Mouse (Mus musculus): ENCODE data around the gene Usp49. TPM values are rescaled to one million over a fixed set of nuclear protein-coding genes. Genes with fewer than 3 reads are reported as not detected.

The Usp49 gene
- polyA plus RNA-seq, 1 experiment from 2014 or later: 4.2 TPM

DNA sequence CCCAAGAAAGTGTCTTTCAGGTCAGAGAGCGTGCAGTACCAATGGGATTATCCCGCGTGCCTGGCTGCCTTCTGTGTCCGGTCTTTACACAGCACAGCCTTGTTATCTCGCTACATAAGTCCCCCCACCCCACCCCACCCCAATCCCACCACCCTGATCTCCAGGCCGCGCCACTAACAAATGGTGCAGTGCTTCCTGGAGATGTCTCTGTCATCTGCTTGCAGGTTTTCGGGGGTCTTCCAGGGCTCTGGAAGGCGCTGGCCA, 57.8 kb downstream of the Usp49 start, which contains the start of gene Tomm6:
Gene Tomm6, minus strand, starts transcription at position 43 of the 264 bp plus-strand sequence.
- Histone ChIP-seq H3K27me3 (no peaks in the 10 kb centered on the region; the same call in 1 of the 2 replicates), H3K4me2 (peak within 1 kb of the TSS; percentile 91), H3K27ac (peak within 1 kb of the TSS; percentile 75), H3K4me3 (peak within 1 kb of the TSS; percentile 60), H3K4me1 (peaks cover 14% of the 10 kb centered on the region), H3K36me3 (peaks cover 24% of the 10 kb centered on the region), H3K9me3 (no peaks in the 10 kb centered on the region), H3K9ac (peak within 1 kb of the TSS; percentile 77)
- ATAC-seq (ENCODE audit: borderline replicate concordance, extremely low read depth, low FRiP score, low TSS enrichment): no peak
- under 1% methylated on average over 9 of the region's 9 CpGs for WGBS

DNA sequence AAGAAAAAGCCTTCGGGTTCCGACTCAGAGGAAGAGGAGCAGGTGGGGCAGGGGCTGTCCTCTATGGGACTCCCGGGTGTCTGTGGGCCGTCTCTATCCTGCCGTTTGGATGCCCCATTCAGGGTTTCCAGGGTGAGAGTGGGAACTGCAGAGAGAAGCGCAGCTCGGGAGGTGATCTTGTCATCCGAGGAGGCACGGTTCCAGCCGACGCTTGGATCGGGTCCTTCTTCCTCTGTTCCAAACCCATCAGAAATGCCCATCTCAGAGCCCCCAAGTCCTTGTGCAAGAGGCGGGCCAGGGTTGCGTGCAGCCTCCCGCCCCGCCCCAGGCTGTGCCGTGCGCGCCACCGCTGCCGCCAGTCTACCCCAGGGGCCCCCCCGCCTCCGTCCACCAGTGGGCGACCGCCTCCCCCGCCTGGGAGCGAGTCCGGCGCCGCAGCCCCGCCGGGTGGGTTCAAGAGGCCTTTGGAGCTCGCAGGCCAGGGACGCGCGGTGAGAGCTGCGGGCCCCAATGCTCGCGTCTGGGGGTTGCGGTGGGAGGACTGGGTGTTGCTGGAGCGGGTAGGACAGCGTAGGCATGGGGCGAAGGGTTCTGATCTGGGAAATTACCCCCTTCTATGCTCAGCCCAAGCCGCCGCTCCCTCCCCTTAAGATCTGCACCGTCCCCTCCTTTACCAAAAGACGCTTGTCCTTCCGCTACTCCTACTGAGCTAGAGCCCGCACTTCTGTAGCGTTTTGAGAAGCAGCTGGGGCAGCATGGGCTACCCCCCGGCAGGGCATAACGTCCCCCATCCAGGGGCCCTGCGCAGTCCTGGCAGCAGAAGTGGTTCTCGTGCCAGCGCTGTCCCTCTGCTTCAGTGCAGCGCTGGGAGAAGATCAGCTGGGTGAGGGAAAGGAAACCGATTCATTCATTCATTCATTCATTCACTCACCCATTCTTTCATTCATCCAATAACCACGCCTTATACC, 58.4 kb downstream of the Usp49 start, which contains the start of gene Frs3:
Gene Frs3, plus strand, starts transcription at position 423 of the 968 bp plus-strand sequence.
- Histone ChIP-seq H3K36me3 (peaks cover 18% of the 10 kb centered on the region), H3K4me2 (peak within 1 kb of the TSS; percentile 91), H3K9me3 (no peaks in the 10 kb centered on the region), H3K27me3 (no peaks in the 10 kb centered on the region; the same call in 1 of the 2 replicates), H3K27ac (peak within 1 kb of the TSS; percentile 75), H3K9ac (peak within 1 kb of the TSS; percentile 77), H3K4me1 (peaks cover 17% of the 10 kb centered on the region), H3K4me3 (peak within 1 kb of the TSS; percentile 60)
- peak; percentile 81 for ATAC-seq (ENCODE audit: borderline replicate concordance, extremely low read depth, low FRiP score, low TSS enrichment)
- under 1% methylated on average over 57 of the region's 58 CpGs for WGBS

DNA sequence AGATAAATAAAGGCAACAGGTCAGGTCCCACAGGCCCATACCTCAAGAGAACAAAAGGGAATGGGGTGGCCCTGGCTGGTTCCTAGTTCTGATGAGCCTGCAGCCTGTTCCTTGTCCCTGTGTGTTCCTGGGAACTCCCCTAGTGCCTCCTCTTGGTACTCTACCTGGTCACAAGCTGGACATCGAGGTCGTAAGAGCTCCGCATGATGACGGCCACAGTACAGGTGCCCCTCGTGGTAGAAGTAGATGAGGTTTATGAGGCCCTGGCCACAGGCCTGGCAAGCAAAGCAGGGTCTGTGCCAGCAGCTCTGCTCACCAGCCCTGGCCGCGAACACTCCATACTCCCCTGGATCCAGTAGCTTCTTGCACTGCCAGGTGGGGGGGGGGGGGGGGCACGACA, 59.4 kb downstream of the Usp49 start:
- Histone ChIP-seq H3K36me3 (peaks cover 8% of the 10 kb centered on the region), H3K4me2 (peak overlapping the region; percentile 91), H3K4me1 (peaks cover 24% of the 10 kb centered on the region), H3K27ac (no peak overlapping the region), H3K27me3 (no peaks in the 10 kb centered on the region; the same call in 1 of the 2 replicates), H3K9me3 (no peaks in the 10 kb centered on the region), H3K9ac (no peak overlapping the region), H3K4me3 (no peak overlapping the region)
- WGBS: 66% methylated on average over 7 of the region's 8 CpGs
- ATAC-seq (ENCODE audit: borderline replicate concordance, extremely low read depth, low FRiP score, low TSS enrichment): no peak

DNA sequence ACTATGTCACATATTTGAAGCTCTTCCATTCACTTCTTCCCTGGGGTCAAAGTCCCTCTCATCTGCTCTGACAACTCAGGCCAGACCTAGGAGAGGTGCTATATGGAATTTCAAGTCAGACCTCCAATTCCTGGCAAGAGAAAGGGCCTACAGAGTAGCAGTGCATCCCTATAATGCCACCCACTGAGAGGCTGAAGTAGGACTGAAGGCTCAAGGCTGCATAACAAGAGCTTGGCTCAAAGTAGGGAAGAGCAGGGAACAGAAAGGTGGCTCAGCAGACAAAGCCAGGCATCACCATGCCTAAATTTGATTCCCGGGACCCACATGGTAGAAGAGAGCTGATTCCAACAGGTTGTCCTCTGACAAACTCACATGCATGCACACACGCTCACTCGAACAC, 61.2 kb downstream of the Usp49 start:
- no peak for ATAC-seq (ENCODE audit: borderline replicate concordance, extremely low read depth, low FRiP score, low TSS enrichment)
- H3K4me1 ChIP-seq: peaks cover 28% of the 10 kb centered on the region
- no peak overlapping the region for H3K4me3 ChIP-seq
- H3K27ac ChIP-seq: no peak overlapping the region
- no peaks in the 10 kb centered on the region for H3K36me3 ChIP-seq
- no peak overlapping the region for H3K4me2 ChIP-seq
- H3K9me3 ChIP-seq: no peaks in the 10 kb centered on the region
- H3K27me3 ChIP-seq: no peaks in the 10 kb centered on the region; the same call in 1 of the 2 replicates
- no peak overlapping the region for H3K9ac ChIP-seq
- 91% methylated on average over 3 of the region's 3 CpGs for WGBS

DNA sequence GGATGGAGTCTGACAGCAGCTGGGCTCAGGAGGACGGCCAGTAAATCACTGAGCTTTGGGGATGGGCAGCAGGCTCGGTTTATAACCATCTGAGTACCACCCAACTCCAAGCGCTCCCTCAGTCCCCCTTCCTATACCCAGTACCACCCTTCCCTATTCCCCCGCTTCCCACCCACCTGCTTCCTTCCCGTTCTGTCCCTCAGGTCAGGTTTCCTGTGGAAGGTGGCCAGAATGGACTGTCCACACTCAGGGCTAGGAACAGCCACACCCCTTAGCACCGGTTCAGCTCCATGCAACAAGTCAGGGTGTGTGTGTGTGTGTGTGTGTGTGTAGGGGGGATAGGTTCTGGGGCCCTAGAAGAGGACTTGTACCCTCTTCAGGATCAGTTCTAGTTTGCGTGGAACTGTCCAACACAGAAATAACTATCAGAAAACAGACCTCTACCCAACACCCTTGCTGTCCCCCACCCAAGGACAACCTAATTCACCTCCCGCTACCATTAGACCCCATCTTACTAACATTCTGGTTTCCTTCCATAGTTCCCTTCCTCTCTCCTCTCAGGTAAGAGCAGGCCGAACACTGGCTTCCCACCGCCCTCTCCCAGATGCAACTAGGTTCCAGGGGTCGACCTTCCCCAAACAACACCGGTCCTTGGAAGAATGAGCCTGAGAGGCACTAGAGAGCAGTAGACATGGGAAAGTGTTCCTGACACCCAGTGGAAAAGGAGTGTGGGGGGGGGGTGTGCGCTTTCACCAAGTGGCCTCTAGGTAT, 63.4 kb downstream of the Usp49 start:
- no peaks in the 10 kb centered on the region; the same call in 1 of the 2 replicates for H3K27me3 ChIP-seq
- H3K4me1 ChIP-seq: peaks cover 22% of the 10 kb centered on the region
- H3K4me3 ChIP-seq: peak overlapping the region; percentile 87
- no peaks in the 10 kb centered on the region for H3K9me3 ChIP-seq
- no peak for ATAC-seq (ENCODE audit: borderline replicate concordance, extremely low read depth, low FRiP score, low TSS enrichment)
- H3K27ac ChIP-seq: peak overlapping the region; percentile 67; the same call in 1 of the 2 replicates
- peak overlapping the region; percentile 79 for H3K9ac ChIP-seq
- WGBS: 35% methylated on average over 13 of the region's 13 CpGs
- no peaks in the 10 kb centered on the region for H3K36me3 ChIP-seq
- peak overlapping the region; percentile 94 for H3K4me2 ChIP-seq

DNA sequence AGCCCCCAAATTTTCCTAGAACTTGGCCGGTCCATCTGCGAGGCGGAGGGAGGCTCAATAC, 63.8 kb downstream of the Usp49 start, which contains the start of gene Gm21981:
Gene Gm21981, minus strand, starts transcription at position 14 of the 61 bp plus-strand sequence.
- no peak for ATAC-seq (ENCODE audit: borderline replicate concordance, extremely low read depth, low FRiP score, low TSS enrichment)
- H3K27me3 ChIP-seq: no peaks in the 10 kb centered on the region; the same call in 1 of the 2 replicates
- 0% methylated on average over 3 of the region's 3 CpGs for WGBS
- H3K27ac ChIP-seq: peak within 1 kb of the TSS; percentile 67
- peak within 1 kb of the TSS; percentile 79 for H3K9ac ChIP-seq
- H3K4me2 ChIP-seq: peak within 1 kb of the TSS; percentile 94
- no peaks in the 10 kb centered on the region for H3K36me3 ChIP-seq
- peaks cover 21% of the 10 kb centered on the region for H3K4me1 ChIP-seq
- peak within 1 kb of the TSS; percentile 87 for H3K4me3 ChIP-seq
- no peaks in the 10 kb centered on the region for H3K9me3 ChIP-seq

DNA sequence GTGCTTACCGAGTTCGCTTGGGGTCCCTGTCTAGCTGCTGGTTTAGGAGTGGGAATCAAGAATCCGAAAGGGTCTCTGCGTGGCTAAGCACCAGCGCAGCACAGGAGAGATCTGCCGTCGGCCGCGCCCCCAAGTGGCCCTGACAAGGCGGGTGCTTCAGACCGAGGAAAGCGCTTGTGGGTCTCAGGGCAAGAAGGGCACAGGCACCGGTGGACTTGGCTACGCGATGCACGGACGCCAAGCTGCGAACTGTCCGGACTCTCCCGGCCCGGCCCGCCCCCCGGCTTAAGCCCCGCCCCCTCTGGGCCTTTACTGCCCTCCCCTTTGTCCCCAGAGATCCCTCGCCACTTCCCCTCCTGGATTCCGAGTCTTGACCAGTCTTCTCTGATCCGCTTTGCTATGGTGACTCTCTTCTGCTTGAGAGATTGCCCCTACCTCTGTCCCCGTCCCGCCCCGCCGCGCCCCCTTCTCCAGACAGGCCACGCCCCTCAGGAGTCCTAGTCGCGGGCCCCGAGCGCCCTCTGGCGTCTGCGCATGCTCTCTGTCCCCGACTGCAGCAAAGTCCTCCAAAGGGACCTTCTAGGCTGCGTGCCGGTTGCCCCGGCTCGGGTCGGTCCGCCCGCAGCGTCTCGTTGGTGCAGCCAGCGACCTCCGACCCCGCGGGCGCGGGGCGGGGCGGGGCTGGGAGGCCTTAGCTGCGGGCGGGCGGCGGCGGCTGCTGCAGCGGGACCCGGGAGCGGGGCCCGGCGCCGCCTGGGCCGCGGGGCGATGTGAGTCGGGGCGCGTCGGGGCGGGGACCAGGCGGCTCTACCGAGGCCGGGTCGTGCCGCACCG, 64.2 kb downstream of the Usp49 start, which contains the start of gene Prickle4:
Gene Prickle4, minus strand, starts transcription at position 234 of the 834 bp plus-strand sequence.
- ATAC-seq (ENCODE audit: borderline replicate concordance, extremely low read depth, low FRiP score, low TSS enrichment): peak; percentile 93
- peak within 1 kb of the TSS; percentile 94 for H3K4me2 ChIP-seq
- peak within 1 kb of the TSS; percentile 87 for H3K4me3 ChIP-seq
- no peaks in the 10 kb centered on the region; the same call in 1 of the 2 replicates for H3K27me3 ChIP-seq
- peaks cover 21% of the 10 kb centered on the region for H3K4me1 ChIP-seq
- peak within 1 kb of the TSS; percentile 67 for H3K27ac ChIP-seq
- WGBS: under 1% methylated on average over 62 of the region's 82 CpGs
- H3K9me3 ChIP-seq: no peaks in the 10 kb centered on the region
- H3K36me3 ChIP-seq: no peaks in the 10 kb centered on the region
- H3K9ac ChIP-seq: peak within 1 kb of the TSS; percentile 79

DNA sequence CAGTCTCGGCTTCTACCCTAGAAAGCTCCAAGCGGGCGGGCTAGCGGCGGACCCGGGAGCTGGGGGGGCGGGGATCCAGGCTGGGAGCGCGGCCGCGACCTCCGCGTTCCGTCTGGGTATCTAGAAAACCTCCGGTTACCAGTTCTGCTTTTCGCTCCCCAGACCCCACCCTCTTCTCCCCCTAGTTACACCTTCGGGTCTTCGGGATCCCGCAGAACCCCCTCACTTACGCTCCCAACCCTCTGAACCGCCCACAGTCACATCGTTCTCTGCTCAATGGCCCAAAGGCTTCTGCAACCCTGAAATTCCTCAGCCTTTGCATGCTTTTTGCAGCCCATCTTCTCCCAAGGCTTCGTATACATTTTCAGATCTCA, 64.8 kb downstream of the Usp49 start:
- peak overlapping the region; percentile 87 for H3K4me3 ChIP-seq
- H3K4me2 ChIP-seq: peak overlapping the region; percentile 94
- H3K36me3 ChIP-seq: no peaks in the 10 kb centered on the region; the same call in 1 of the 2 replicates
- peaks cover 24% of the 10 kb centered on the region for H3K4me1 ChIP-seq
- H3K27me3 ChIP-seq: no peaks in the 10 kb centered on the region; the same call in 1 of the 2 replicates
- peak overlapping the region; percentile 67 for H3K27ac ChIP-seq
- peak overlapping the region; percentile 79 for H3K9ac ChIP-seq
- 0 out of 2 replicates have a peak, but pooled peaks have one; percentile 1 for ATAC-seq (ENCODE audit: borderline replicate concordance, extremely low read depth, low FRiP score, low TSS enrichment)
- WGBS: under 1% methylated on average over 22 of the region's 23 CpGs
- no peaks in the 10 kb centered on the region for H3K9me3 ChIP-seq

DNA sequence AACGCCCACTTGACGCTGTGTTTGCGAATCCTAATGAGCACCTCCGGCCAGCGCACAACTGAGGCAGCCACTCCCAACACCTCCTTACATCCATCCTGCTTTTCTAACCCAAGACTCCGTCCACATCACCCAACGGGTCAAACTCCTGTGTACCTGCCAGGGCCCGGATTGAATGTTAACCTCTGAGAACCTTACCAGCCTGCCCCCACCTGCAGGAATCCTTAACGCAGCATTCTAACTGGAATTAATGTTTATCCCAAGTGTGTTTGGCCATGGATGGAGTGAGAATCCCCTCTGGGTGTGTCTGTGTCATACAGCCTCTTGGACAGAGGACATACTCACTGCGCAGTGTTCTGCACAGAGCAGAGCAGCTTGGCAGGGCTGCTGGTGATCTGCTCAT, 67.7 kb downstream of the Usp49 start:
- Histone ChIP-seq H3K9me3 (no peaks in the 10 kb centered on the region), H3K4me2 (no peak overlapping the region), H3K4me1 (peaks cover 35% of the 10 kb centered on the region), H3K27me3 (no peaks in the 10 kb centered on the region), H3K4me3 (no peak overlapping the region), H3K36me3 (peaks cover 2% of the 10 kb centered on the region; the same call in 1 of the 2 replicates), H3K27ac (no peak overlapping the region), H3K9ac (no peak overlapping the region)
- ATAC-seq (ENCODE audit: borderline replicate concordance, extremely low read depth, low FRiP score, low TSS enrichment): no peak
- 84% methylated on average over 10 of the region's 10 CpGs for WGBS

DNA sequence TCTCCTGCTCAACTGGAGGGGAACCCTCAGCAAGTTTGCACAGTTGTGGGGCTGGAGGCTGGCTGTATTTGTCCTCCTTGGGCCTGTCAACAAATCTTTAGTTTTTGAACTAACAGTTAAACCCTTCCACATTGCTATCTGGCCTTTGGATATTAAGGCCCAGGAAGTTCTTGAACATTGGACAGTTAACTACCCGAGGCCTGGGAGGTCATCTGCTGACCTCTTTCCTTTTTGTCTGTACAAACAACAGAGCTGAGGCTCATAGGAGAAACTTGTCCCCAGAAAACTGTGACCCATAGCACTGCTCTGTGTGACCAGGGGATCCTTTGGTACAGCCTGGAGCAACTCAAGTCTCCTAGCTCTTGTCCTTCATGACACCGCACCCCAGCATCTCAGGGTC, 68.6 kb downstream of the Usp49 start:
- Histone ChIP-seq H3K9ac (no peak overlapping the region), H3K27ac (no peak overlapping the region), H3K4me1 (peaks cover 32% of the 10 kb centered on the region), H3K36me3 (peaks cover 5% of the 10 kb centered on the region; the same call in 1 of the 2 replicates), H3K4me2 (no peak overlapping the region), H3K27me3 (no peaks in the 10 kb centered on the region), H3K4me3 (no peak overlapping the region), H3K9me3 (no peaks in the 10 kb centered on the region)
- WGBS: 72% methylated on average over 2 of the region's 2 CpGs
- ATAC-seq (ENCODE audit: borderline replicate concordance, extremely low read depth, low FRiP score, low TSS enrichment): no peak

DNA sequence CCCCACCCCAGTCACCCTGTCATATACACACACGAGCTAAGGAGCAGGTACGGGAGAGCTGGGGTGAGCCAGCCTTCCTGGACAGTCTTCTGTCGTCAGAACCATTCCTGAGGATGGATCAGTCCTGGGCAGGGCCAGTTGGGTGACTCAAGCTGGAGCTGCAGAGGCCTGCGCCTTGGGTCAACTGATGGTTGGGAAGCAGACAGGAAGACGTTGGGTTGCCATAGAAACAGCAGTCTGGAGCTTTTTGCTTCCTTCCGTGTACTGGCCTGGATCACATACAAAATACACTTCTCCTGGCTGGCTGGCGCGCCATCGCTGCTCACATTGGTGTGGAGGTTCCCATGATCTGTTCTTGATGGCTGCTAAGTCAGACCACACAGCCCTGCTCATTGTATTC, 71.3 kb downstream of the Usp49 start:
- Histone ChIP-seq H3K36me3 (peaks cover 5% of the 10 kb centered on the region; the same call in 1 of the 2 replicates), H3K4me2 (no peak overlapping the region; the same call in 1 of the 2 replicates), H3K9me3 (no peaks in the 10 kb centered on the region), H3K9ac (no peak overlapping the region), H3K4me3 (no peak overlapping the region), H3K27ac (peak overlapping the region; percentile 87), H3K4me1 (peaks cover 32% of the 10 kb centered on the region), H3K27me3 (no peaks in the 10 kb centered on the region)
- no peak for ATAC-seq (ENCODE audit: borderline replicate concordance, extremely low read depth, low FRiP score, low TSS enrichment)
- WGBS: 66% methylated on average over 9 of the region's 9 CpGs

All from lung, embryonic 15.5 days (tissue).